Mouse (Mus musculus): ENCODE results near the gene Naa20.
"Not testable (repeated sequence)": the region's sequence is repeated elsewhere in the genome, so short reads cannot be mapped to it uniquely, and the experiment has no call there.

The Naa20 gene

DNA sequence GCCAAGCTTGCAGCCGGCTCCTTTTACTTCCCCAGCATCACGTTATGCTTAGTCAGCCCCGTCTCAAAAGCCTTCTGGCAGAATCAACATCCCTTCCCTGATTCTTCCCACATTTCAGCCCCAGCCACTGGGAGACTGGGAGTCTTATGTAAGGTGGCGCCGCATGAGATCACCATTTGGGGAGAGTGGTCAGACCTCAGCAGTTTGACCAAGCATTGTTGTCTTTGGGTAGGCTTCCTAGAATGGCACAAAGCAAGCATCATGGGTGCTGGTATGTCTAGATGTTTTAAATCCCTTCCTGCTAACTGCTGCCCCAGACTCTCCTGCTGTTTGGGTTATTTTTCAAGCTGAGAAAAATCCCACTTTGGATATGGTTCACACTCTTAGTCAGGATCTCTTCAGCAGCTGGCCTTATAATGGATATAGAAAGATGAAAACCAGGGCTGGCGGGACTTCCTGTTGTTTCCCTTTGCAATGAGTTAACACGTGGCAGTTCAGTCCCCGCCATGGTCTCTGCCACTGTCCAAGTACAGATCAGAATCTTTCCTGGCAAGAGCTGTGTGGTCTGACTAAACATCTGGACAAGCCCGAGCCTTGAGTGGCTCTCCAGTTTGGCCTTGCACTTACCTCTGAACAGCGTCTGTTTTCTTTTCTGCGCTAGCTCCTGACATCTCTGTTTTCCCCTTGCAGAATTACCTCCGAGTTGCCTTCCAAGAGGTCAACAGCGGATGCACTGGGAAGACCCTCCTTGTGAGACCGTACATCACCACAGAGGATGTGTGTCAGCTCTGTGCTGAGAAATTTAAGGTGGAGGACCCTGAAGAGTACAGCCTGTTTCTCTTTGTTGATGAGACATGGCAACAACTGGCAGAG is 16.8 kb upstream of the Naa20 start:
- no peak for DNase-seq

DNA sequence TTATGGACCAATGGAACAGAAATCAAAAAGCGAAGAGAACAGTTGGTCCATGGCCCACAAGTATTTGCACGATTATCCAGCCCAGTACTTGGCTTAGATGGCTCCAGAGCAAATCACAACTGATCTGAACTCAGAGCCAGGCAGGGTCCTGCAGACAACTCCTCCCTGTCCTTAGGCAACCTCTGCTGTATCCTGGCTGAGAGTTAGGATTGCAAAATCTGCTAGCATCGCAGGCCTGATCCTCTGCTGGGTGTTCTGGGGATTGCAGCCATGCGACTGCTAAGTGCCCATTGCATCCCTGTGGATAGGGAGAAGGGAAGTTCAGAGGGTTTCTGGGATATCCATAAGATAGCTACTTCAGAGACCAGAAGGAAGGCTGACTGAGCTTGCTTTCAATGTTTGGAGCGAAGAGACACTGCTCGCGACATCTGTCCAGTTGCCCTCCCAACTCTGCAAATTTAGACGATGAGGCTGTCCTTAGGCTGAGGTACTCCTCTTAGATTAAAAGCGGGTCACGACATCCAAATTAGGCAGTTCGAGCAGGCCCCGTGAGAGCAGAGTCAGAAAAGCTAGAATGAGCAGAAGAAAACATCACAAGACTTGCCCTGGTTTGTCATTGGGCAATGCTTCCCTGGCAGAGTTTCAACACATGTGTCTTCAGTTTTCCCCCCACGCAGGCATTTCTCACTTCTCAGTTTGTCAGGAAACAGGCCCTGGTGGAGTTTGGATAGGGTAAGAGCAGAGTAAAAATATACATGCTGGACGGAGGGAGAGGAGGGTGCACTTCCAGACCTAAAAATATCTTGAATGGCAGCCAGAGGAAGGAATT is 13.7 kb upstream of the Naa20 start:
- DNase-seq: no peak

DNA sequence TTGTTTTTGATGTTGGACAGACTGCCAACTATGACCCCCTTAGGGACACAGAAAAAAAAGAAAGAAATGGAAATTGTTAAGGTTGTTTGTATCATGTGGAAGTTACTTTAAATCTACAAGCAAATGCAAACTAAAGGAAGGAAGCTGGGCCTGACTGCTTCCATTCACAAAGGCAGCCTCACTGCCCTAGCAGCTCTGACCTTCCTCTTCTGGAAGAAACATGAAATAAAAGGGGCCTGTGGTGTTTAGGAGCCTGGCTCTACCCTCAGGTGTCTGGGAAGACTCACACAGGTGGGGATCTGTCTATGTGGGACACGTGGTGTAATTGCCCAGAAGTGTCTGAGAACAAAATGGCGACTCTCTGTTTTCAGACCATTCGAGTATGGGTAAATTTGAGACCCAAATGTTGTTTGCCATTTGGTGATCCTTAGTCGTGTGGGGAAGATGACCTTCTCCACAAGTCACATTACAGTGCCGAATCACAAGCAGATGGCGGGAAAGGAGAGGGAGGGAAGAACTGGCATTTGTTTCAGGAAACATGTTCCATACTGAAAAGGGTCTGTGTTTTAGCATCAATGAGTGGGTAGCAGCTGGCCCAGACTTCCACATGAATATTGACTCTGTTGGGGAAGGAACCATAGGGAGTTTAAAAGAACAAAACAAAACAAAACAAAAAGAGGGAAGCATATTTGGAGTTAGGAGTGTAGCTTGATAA is 13.0 kb upstream of the Naa20 start:
- no peak for DNase-seq

DNA sequence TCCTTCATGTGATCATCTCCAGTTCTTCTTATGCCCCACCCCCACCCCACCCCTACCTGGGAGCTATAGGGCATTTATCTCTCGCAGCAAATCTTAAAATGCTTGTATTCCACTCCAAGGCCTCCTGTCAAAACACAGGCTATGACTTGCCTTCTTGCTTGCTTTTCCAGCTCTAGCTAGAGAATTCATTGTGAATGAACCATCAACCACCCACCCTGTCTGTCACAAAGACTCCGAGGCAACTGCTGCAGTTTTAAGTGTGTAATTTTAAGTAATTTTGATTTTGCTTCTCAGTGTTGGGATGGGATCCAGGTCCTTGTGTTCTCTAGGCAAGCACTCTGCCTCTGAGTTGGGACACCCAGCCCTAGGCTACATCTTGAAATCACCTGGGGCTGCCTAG is 11.3 kb upstream of the Naa20 start:
- DNase-seq: no peak

DNA sequence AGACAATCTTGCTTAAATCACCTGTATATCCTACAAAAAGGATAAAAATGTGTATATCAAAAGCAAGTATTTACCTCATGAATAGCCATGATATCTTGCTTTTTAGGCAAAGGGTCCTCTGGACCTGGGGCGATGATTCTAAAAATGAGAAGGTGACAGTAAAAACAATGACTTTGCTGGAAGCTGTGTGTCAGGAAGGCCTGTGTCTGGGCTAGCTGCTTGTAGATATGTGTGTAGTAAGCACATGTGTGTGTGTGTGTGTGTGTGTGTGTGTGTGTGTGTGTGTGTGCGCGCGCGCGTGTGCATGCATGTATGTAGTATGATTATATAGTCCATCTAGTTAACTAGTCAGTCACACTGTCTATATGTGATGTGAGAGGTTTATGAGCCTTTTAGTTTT is 8.1 kb upstream of the Naa20 start:
- DNase-seq: no peak

DNA sequence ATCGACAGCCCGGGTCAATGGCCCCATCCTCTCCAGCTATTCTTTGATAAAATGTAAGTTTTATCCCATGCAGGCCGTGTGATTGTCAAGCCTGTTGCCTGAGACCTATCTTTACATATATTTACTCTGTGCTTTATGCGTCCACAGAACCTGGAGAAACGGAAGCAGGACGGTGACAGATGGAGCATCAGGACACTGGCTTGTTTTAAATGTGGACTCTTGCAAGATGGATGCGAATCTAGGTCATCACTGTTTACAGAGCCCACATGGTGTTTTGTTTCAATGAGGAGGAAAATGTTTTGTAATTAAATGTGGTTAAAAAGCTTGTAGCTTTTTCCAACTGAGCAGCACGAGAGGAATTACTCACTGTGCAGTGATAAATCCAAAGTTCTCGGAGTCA is 3.8 kb upstream of the Naa20 start:
- no peak for DNase-seq

DNA sequence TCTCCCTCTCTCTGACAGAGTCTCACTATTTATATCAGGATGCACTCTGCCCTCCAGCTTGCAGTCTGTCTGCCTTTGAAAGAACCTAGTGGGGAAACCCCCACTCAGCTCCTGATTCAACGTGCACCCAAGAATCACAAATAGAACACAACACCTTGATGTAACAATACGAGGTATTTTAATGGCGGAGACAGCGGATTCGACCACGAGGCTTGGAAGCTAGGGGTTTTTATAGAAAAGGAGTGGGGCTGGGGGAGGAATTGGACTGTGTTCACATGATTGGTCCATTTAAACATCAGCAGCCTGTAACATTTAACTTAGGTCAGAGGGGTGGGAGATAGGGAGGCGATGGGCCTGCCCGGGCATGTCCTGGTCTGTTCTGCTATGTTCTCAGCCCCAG is 1.6 kb upstream of the Naa20 start:
- not testable (repeated sequence) for DNase-seq

DNA sequence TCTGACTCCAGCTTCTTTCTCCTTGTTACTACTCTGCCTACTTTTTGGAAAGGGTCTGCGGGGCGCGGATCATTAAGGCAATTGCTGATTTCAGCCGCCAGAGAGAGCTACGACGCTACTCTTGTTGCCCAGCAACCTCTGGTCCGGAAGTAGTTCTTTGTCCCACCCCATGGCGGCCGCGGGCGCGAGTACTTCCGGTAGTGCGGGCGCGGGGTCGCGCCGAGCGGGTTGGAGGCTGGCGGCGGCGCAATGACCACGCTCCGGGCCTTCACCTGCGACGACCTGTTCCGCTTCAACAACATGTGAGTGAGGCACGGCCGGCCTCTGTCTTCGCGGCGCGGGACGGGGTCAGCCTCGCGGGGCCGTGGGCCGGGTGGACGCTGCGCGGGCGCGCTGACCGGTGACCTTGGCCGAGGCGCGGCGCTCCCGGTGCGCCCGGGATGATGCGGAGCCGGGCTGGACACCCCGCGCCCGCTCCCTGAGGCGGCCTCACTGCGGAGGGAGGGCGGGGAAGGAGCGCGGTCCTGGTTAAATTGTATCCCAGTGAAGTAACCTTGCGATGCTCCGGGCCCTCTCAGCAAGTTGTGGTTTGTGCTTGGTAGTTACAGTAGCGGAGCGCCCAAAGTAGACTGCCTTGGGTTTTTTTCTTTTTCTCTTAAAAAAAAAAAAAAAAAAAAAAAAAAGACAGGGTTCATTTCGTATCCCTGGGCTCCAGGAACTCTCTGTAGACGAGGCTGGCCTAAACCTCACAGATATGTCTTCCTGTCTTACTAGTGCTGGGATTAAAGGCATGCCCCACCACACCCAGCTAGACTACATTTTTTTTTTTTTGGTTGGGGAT is 1.4 kb downstream of the Naa20 start:
- peak; percentile 90 for DNase-seq

DNA sequence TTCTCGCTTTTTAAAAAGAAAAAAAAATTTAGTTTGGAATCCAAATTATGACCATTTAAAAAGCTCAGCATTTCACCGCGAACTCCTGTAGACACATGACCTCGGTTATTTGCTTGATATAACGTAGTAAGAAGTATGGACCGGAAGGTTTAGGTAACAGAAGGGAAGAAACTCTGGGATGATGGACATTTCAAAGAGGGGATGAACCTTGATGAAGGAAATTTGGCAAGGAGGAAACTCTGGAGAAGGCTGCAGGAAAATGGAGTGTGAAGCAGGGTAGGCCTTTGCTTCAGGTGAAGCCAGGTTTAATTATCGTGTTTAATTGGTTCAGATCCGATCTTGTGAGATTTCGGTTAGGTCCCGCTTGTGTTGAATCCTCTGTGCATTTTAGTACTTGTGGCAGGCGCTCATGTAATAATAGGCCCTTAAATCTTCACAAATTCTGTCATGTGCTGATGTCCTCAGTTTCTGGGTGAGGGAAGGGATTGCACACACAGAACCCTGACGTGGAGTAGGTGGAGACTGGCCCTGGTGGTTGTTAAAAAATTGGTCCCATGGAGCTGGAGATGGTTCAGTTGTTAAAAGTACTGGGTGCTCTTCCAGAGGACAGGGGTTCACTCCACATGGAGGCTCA is 2.2 kb downstream of the Naa20 start:
- no peak for DNase-seq

DNA sequence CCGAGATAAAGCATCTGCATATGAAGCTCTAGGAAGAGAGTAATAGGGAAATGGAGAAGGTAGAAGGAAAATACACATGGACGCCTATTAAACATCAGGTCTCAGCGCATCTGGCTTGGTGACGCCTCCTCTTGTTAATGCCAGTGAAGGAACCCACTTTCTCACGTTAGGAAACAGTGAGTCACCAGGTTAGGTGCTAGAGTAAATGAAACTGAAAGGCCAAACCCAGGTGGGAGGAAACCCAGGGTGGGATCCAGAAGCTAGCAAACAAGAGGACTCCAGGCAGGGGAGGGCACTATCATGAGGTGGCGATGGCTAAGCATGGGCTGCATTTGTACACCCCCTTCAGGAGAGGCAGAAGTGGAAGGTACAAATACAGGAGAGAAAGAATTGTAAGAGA is 3.3 kb downstream of the Naa20 start:
- peak in 1 of 2 experiments; percentile 21 for DNase-seq

DNA sequence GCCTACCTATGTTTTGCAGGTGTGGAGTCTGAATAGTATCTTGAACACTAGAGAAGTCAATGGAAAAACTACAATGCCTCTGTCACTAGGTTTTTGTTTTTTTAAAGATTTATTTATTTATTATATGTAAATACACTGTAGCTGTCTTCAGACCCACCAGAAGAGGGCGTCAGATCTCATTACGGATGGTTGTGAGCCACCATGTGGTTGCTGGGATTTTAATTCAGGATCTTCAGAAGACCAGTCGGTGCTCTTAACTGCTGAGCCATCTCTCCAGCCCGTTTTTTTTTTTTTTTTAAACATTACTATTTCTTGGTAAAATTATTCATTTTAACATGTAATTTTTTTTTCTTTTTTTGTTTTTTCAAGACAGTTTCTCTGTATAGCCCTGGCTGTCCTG is 4.0 kb downstream of the Naa20 start:
- peak in 1 of 2 experiments; percentile 13 for DNase-seq

DNA sequence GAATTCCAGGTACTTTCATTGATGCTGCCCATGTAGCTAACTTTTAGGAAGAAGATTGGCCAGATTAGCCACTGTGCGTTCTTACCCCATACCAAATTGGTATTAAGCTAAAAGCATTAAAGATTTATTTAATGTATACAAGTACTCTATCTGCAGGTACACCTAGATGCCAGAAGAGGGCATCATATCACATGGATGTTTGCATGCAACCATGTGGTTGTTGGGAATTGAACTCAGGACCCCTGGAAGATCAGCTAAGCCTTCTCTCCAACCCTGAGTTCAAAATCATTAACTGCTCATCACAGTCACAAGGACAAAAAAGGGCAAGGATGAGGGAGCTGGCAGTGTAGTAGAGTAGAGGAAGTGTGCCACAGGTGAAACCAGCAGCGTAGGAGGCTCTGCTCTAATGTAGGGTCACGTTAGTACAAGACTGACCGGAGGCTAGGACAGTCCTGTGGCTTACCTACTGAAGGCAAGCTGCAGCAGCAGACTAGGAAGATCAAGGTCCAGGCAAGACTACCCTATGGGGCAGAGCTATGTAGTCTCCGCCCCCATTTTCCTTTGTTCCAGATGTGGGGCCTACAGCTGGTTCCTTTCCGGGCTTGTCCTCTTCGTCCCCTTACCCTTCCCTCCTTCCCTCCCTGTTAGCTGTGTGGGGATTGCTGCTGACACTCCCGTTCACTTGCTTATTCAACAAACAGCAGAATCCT is 19.2 kb downstream of the Naa20 start:
- no peak for DNase-seq

DNA sequence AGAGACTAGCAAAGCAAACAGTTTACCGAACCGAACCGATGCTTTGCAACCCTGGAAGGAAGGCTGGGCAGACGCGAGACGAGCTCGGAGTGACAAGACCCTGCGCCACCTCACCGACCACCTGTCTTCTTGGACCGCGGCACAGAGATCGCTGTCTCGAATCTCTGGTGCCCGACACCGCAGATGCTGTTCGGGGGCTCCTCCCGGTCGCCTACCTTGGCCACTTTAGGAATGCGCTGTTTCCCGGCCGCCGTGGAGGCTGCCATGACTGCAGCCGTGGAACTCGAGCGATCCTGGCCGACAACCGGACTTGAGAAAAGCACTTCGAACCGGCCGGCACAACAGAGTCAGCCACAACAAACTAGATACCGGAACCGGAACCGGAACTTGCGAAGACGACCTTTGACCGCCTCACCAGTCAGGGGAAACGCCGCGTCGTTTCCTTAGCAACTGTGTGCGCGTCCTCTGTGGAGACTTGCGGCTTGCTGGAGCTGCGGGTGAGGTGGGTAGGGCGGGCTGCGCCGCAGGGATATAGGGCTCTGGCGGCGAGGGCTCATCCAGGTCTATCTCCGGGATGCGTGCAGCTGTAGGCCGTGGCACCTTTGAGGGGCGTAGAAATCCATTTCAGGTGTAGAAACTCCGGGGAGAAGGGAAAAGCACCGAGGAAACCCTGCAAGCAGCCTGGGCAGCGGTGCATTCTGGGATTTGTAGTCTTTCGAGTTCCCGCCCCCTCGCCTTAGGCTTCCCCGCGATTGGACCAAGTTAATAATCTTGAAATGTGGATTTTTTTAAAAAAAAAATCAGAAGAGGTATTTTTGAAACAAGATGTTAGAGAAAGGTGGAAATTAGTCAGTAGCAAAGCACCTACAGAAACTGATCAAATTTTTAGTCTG is 32.7 kb downstream of the Naa20 start, which contains the start of the genes Cfap61 and Crnkl1:
TSS of gene Cfap61 (plus strand) at position 446 of the 893 bp plus-strand sequence.
TSS of gene Crnkl1 (minus strand) at position 676 of the 893 bp plus-strand sequence.
- peak; percentile 94 for DNase-seq

DNA sequence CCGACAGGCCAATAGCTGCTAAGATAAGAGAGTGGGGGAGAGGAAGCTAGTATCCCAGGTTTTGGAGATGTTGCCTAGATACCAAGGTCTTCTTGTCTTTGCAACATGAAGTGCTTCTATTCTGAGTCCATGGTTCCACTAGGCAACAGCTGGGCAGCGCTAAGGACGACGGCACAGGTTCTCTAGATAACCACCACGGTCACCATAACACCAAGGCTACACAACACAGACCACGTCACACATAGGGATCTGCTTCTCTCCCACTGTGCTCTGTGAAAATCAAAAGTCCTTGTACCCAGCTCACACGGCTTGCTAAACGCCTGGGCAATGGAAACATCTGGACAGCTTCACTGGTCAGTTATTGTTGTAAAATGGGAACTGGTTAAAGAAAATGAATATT is 35.1 kb downstream of the Naa20 start:
- DNase-seq: no peak

DNA sequence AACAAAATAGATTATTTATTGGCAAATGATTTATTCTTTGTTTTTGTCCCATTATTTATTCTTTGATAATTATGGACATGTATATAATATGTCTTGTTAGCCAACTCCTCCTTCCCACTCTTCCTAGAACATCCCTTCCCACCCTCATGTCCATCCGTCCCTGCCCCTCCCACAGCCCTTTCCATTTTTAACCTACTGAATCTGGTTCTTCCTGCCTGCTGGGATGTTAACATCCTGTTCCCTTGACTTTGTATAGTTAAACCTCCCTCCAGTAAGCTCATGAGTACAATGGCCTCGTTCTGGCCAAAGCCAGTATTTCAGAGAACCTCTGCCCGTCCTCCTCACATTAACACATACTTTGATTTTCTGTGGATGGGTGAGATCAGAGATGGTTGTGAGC is 39.5 kb downstream of the Naa20 start:
- no peak for DNase-seq

DNA sequence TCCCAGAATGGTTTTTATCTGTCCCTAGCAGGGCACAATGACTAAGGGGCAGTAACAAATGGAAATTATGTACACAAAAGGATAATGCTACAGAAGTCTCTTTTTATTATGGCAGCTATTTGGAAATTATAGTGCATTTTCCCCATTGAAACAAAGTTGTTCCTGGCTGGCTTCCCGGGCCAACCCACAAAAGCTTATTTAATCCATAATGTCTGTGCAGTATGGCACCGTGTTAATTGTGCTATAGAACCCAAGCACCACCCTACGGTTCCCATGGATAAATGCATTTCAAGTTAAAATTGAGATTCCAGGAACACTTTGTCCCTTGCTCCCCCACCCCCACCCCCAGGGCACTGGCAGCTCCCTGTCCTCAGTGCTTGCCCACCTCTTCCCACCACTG is 42.4 kb downstream of the Naa20 start:
- DNase-seq: no peak

DNA sequence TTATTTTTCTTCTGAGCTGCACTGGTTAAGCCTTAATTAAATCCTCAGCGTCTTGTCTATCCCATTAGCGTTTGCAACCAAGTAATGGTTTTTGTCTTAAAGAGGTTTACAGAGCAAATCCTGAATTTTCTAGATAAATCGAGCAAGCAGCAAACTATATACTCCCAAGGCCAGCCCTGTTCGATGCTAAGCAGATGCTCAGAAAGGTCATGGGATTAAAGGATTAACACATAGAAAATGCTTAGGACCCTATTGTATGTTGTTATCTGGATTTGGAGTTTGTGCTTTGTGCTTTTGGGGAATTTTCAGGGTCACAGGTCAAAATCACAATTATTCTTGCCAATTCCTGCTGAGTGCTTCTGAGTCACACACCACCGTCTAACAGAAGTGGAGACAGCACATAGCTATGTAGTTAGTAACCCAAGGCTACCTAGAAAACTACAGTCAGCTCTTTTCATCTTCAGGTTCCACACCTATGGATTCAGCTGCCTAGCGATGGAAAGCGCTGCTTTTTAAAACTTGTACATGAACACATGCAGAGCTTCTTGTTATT is 46.6 kb downstream of the Naa20 start:
- no peak for DNase-seq

DNA sequence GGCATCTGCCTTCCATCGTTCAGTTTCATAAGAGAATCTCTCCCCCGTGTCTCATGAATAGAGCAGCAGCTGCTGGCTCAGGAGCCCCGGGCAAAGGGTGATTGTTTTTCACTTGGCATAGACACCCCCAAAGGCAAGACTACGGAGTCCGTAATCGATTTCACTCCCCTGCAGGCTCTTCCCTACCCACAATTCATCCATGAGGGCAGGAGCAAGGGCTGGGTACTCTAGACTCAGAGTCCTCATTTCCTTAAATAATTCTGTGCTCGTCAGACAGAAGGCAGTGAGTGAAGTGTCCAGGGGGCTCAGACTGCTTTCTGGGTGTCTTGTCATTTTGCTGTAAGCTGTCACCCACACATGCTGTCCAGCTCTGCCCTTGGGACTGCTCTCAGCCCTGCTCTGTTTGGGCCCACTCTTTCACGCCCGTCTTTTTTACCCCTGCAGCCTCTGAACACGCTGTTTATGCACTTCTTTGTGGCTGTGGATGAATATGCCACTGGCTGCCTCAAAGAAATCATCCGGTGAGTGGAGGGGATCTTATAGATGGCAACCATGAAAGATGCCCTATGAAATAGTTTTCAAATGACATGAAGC is 47.7 kb downstream of the Naa20 start:
- DNase-seq: no peak

DNA sequence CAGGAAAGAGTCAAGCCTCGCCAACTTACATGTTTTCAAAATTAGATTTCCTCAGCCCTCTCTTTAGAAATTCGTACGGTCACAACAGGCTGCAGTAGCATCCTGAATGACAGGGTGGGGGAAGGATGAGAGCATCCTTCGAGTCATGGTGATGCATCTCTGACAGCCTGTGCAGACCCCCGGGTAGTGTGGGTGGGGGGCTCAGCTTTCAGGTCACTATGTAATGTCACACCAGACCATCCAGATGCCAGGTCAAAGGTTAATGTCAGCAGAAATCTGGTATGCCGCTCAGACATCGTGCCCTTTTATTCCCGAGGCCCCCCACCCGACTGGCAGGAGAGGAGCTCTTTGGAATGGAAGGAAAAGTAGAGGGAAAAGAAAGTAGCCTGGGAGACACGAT is 48.3 kb downstream of the Naa20 start:
- DNase-seq: no peak
